Mouse (Mus musculus): ENCODE measurements around the gene G530012D18Rik.
"Not testable (repeated sequence)": the region's sequence is repeated elsewhere in the genome, so short reads cannot be mapped to it uniquely, and the experiment has no call there.

GRCm38 (mm10) chr1:85526401-85526800, 49.1 kb upstream of the G530012D18Rik start:
- TF ChIP-seq POLR2A (IDR thresholded peaks at IDR 0.05; ENCODE audit: borderline replicate concordance, extremely low read depth, low read depth, low read length); CTCF (IDR thresholded peaks at IDR 0.05; ENCODE audit: insufficient read depth, low read length): not testable (repeated sequence)
